Mouse (Mus musculus) midbrain, embryonic 12.5 days (tissue): ENCODE data around the gene Bfsp2. TPM values are rescaled to one million over a fixed set of nuclear protein-coding genes. Genes with fewer than 3 reads are reported as not detected.
A peak's percentile ranks its signal among the peaks of the same experiment; 100 is the strongest.
"Not testable (repeated sequence)": the region's sequence is repeated elsewhere in the genome, so short reads cannot be mapped to it uniquely, and the experiment has no call there.

Experiments
- ATAC-seq: fragments of 200-750 bp; cut with Nextera tagmentation; 2 replicates; pipeline ENCODE4 v1.8.0; 2017; ENCODE audit warnings: low read depth, moderate TSS enrichment, moderate library complexity; ENCODE audit not compliant: low FRiP score
- H3K27ac ChIP-seq: fragments of 300-500 bp; sonication (generic); replicated peaks from 2 replicates; pipeline ENCODE4 v1.5.1; 2016; ENCODE audit warnings: mild to moderate bottlenecking
- H3K27me3 ChIP-seq: fragments of 300-500 bp; sonication (generic); 2 replicates; pipeline ENCODE4 v1.6.1; 2016; ENCODE audit warnings: mild to moderate bottlenecking
- H3K36me3 ChIP-seq: fragments of 300-500 bp; sonication (generic); 2 replicates; pipeline ENCODE4 v1.6.1; 2016
- H3K4me1 ChIP-seq: fragments of 300-500 bp; sonication (generic); 2 replicates; pipeline ENCODE4 v1.6.1; 2016
- H3K4me2 ChIP-seq: fragments of 300-500 bp; sonication (generic); replicated peaks from 2 replicates; pipeline ENCODE4 v1.6.1; 2016; ENCODE audit warnings: mild to moderate bottlenecking, moderate library complexity
- H3K4me3 ChIP-seq: fragments of 300-500 bp; sonication (generic); 2 replicates; pipeline ENCODE4 v1.5.1; 2016; ENCODE audit warnings: mild to moderate bottlenecking
- H3K9ac ChIP-seq: fragments of 300-500 bp; sonication (generic); replicated peaks from 2 replicates; pipeline ENCODE4 v1.6.1; 2016; ENCODE audit warnings: mild to moderate bottlenecking, moderate library complexity
- H3K9me3 ChIP-seq: fragments of 300-500 bp; sonication (generic); 2 replicates; pipeline ENCODE4 v1.6.1; 2016; ENCODE audit warnings: mild to moderate bottlenecking
- WGBS: fragments of 180-500 bp; shearing (Covaris S2); methylation state at CpG from one replicate; pipeline ENCODE4 v1.1.7; 2016; 5-methylcytosine and 5-hydroxymethylcytosine counted together
- polyA plus RNA-seq: library from polyadenylated mRNA; unstranded; fragments of >200 nt; fragmentation: Nextera tagmentation; extraction: Ambion mirVana; gene quantifications from 2 replicates; pipeline ENCODE4 v1.2.1, GENCODE M21; 2016

The Bfsp2 gene
- polyA plus RNA-seq, 1 experiment from 2014 or later, result 5.5 TPM

DNA sequence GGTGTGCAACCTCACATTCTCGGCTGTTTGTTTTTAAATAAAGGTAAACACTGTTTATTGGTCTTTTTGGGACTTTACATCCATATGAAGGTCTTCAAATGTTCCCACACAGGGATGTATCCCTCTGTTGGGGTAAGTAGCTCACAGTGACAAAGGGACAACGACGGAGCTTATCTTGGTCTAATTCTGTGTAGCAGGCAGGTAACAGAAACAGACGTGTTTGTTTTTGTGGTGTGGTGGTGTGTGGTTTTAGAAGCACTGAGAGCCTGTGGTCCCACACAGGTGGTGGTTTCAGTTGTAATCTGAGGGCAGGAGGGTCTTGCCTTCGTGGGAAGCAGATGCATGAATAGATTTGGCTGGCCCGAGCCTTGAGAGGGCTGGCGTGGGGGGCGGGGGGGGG is 56.3 kb downstream of the Bfsp2 start:
- no peaks in the 10 kb centered on the region for H3K9me3 ChIP-seq
- H3K27me3 ChIP-seq, result no peaks in the 10 kb centered on the region
- 75% methylated on average over 8 of the region's 8 CpGs for WGBS
- ATAC-seq, result no peak
- H3K9ac ChIP-seq, result no peak overlapping the region
- H3K4me3 ChIP-seq, result no peak overlapping the region
- H3K27ac ChIP-seq, result no peak overlapping the region
- no peak overlapping the region for H3K4me2 ChIP-seq
- no peaks in the 10 kb centered on the region for H3K36me3 ChIP-seq
- H3K4me1 ChIP-seq, result peaks cover 25% of the 10 kb centered on the region

GRCm38 (mm10) chr9:103423384-103423783 is 56.8 kb downstream of the Bfsp2 start:
- 76% methylated on average over 7 of the region's 7 CpGs for WGBS
- H3K27ac ChIP-seq, result peak overlapping the region; percentile 22; the same call in 1 of the 2 replicates
- ATAC-seq, result no peak
- no peak overlapping the region for H3K4me2 ChIP-seq
- H3K4me1 ChIP-seq, result peaks cover 25% of the 10 kb centered on the region
- no peaks in the 10 kb centered on the region for H3K27me3 ChIP-seq
- no peaks in the 10 kb centered on the region for H3K36me3 ChIP-seq
- no peak overlapping the region for H3K9ac ChIP-seq
- no peak overlapping the region for H3K4me3 ChIP-seq
- no peaks in the 10 kb centered on the region for H3K9me3 ChIP-seq

DNA sequence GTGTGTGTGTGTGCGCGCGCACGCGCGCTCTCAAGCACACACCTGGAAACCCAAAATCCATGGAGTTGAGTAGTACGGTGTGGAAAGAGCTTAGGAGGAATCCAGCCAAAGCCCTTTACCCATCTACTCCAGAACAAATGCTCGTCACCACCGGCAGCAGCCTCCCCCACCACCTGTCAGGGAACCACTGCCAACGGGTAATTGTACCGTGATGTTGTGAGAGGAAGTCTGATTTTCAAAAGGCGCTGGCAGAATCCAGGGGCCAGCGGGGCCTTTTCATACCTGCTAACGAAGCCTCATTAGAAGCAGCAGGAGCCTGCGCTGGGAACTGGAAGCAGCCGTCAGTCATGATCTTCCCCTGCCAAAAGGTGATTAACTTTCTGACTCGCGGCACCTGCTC is 57.4 kb downstream of the Bfsp2 start:
- no peaks in the 10 kb centered on the region for H3K9me3 ChIP-seq
- no peaks in the 10 kb centered on the region for H3K27me3 ChIP-seq
- H3K4me3 ChIP-seq, result no peak overlapping the region
- ATAC-seq, result 0 out of 2 replicates have a peak, but pooled peaks have one; percentile 19
- peak overlapping the region; percentile 22; the same call in 1 of the 2 replicates for H3K27ac ChIP-seq
- no peak overlapping the region for H3K4me2 ChIP-seq
- H3K9ac ChIP-seq, result no peak overlapping the region
- no peaks in the 10 kb centered on the region for H3K36me3 ChIP-seq
- peaks cover 25% of the 10 kb centered on the region for H3K4me1 ChIP-seq
- WGBS, result 61% methylated on average over 18 of the region's 18 CpGs

GRCm38 (mm10) chr9:103420844-103421243 is 59.4 kb downstream of the Bfsp2 start:
- H3K4me2 ChIP-seq, result no peak overlapping the region
- no peaks in the 10 kb centered on the region for H3K36me3 ChIP-seq
- no peaks in the 10 kb centered on the region for H3K9me3 ChIP-seq
- no peak overlapping the region for H3K27ac ChIP-seq
- no peak for ATAC-seq
- H3K9ac ChIP-seq, result no peak overlapping the region
- no peak overlapping the region for H3K4me3 ChIP-seq
- H3K4me1 ChIP-seq, result peaks cover 25% of the 10 kb centered on the region
- WGBS, result 24% methylated on average over 3 of the region's 3 CpGs
- H3K27me3 ChIP-seq, result no peaks in the 10 kb centered on the region

DNA sequence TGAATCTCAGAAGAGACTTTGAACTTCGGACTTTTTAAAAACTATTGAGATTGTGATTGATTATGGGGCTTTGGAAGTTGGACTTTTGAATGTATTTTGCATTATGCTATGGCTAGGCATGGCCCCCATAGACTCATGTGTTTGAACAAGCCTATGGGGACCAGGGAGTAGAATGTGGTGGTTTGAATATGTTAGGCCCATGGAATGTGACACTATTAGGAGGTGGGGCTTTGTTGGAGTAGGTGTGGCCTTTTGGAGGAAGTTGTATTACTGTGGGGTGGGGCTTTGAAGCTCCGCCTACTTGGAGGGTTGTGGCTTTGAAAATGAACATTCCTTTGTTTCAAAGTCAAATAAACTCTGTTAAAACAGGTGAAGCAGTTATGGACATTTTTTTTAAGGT is 61.4 kb downstream of the Bfsp2 start:
- no peak overlapping the region for H3K9ac ChIP-seq
- WGBS, result 92% methylated on average over 2 of the region's 2 CpGs

GRCm38 (mm10) chr9:103418267-103418666 is 62.0 kb downstream of the Bfsp2 start:
- not testable (repeated sequence) for H3K4me3 ChIP-seq, H3K27ac ChIP-seq, H3K9me3 ChIP-seq, H3K9ac ChIP-seq, H3K4me2 ChIP-seq, H3K36me3 ChIP-seq, H3K27me3 ChIP-seq, ATAC-seq
- WGBS, result 89% methylated on average over 1 of the region's 1 CpGs
- peaks cover 33% of the 10 kb centered on the region for H3K4me1 ChIP-seq

More for the DNA sequence above, 61.4 kb downstream of the Bfsp2 start:
- Histone ChIP-seq H3K9me3 (no peaks in the 10 kb centered on the region), H3K4me2 (no peak overlapping the region), H3K4me3 (no peak overlapping the region), H3K4me1 (peaks cover 33% of the 10 kb centered on the region), H3K27ac (no peak overlapping the region), H3K36me3 (no peaks in the 10 kb centered on the region), H3K27me3 (no peaks in the 10 kb centered on the region)
- ATAC-seq, result no peak

GRCm38 (mm10) chr9:103413457-103413856 is 66.8 kb downstream of the Bfsp2 start:
- WGBS, result 41% methylated on average over 9 of the region's 9 CpGs
- H3K4me1 ChIP-seq, result peaks cover 16% of the 10 kb centered on the region
- no peak overlapping the region for H3K9ac ChIP-seq
- H3K36me3 ChIP-seq, result no peaks in the 10 kb centered on the region
- H3K27me3 ChIP-seq, result no peaks in the 10 kb centered on the region
- H3K9me3 ChIP-seq, result no peaks in the 10 kb centered on the region
- H3K27ac ChIP-seq, result no peak overlapping the region
- ATAC-seq, result no peak
- no peak overlapping the region for H3K4me2 ChIP-seq
- H3K4me3 ChIP-seq, result no peak overlapping the region

GRCm38 (mm10) chr9:103409119-103409518 is 71.1 kb downstream of the Bfsp2 start:
- Histone ChIP-seq H3K9me3 (no peaks in the 10 kb centered on the region), H3K9ac (no peak overlapping the region), H3K4me2 (no peak overlapping the region), H3K36me3 (no peaks in the 10 kb centered on the region), H3K4me1 (peaks cover 10% of the 10 kb centered on the region), H3K4me3 (no peak overlapping the region), H3K27me3 (no peaks in the 10 kb centered on the region), H3K27ac (no peak overlapping the region)
- 88% methylated on average over 2 of the region's 2 CpGs for WGBS
- ATAC-seq, result no peak

DNA sequence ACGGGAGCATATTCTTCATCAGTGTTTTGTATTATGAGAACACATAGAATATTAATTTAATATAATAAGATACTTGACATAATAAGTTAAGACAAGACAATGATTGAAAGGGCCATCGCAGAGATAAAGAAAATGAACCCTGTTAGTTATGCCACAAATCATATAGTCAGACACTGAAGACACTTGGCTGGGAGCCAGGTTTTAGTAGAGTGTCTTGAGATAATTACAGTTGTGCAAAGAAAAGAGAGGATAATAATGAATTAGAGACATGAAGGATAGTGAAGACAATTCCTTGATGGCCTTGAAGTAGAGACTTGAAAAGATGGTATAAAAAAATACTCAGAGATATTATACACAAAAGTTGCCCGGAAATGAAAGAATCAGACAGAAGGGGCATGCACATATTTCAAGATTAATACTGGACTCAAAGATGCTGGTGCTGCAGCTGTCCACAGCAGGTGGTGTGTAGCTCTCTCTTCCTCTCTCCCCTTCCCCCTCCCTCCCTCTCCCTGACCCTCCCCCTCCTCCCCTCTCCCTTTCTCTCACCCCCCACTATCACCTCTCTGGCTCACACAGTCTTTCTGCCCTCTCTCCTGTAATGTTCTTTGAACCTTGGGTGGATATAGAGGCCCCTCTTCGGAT is 72.0 kb downstream of the Bfsp2 start:
- no peak overlapping the region for H3K9ac ChIP-seq
- no peak overlapping the region for H3K27ac ChIP-seq
- H3K36me3 ChIP-seq, result no peaks in the 10 kb centered on the region
- H3K4me3 ChIP-seq, result no peak overlapping the region
- H3K27me3 ChIP-seq, result no peaks in the 10 kb centered on the region
- no peak overlapping the region for H3K4me2 ChIP-seq
- no peaks in the 10 kb centered on the region for H3K9me3 ChIP-seq
- peaks cover 1% of the 10 kb centered on the region; the same call in 1 of the 2 replicates for H3K4me1 ChIP-seq
- 67% methylated on average over 4 of the region's 4 CpGs for WGBS
- no peak for ATAC-seq

- H3K4me3 ChIP-seq, result no peak overlapping the region
- no peak for ATAC-seq
- H3K4me2 ChIP-seq, result no peak overlapping the region
- no peaks in the 10 kb centered on the region for H3K36me3 ChIP-seq
- H3K27me3 ChIP-seq, result no peaks in the 10 kb centered on the region
- no peak overlapping the region for H3K9ac ChIP-seq
- H3K4me1 ChIP-seq, result no peaks in the 10 kb centered on the region; the same call in 1 of the 2 replicates
- H3K9me3 ChIP-seq, result peaks cover 4% of the 10 kb centered on the region; the same call in 1 of the 2 replicates
- H3K27ac ChIP-seq, result no peak overlapping the region
- 78% methylated on average over 4 of the region's 4 CpGs for WGBS
These were observed 76.8 kb downstream of the Bfsp2 start for GRCm38 (mm10) chr9:103403331-103403973.

DNA sequence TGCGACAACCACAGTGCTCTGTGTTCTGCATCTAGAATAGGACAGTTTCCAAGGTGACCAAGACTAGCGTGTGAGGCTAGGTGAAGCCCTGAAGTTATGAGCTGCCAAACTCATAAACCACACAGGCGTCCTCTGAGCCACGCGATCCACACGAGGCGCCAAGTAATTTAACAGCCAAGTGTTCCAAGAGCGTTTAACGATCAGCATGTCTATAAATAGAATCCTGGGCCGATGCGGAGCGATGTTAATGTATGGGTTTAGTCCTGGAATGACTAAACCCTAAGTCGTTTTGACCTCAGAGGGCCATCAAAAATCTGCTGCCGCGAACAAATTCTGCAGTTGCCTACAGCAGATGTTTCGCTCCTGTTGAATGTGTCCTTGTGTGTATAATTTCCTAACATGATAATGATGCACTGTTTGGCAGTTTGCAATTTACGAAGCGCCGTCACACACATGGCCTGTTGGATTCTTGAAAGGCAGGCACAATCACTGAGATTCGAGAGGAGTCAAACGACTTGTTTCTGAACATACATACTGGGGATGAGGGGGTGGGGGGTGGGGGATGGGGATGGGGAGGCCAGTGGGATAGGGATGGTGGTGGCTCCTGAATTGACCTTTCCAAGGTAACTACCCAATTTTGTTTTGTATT is 81.6 kb downstream of the Bfsp2 start:
- Histone ChIP-seq H3K36me3 (no peaks in the 10 kb centered on the region), H3K9me3 (peaks cover 4% of the 10 kb centered on the region; the same call in 1 of the 2 replicates), H3K9ac (no peak overlapping the region), H3K4me2 (no peak overlapping the region), H3K27me3 (no peaks in the 10 kb centered on the region), H3K4me1 (no peaks in the 10 kb centered on the region), H3K4me3 (no peak overlapping the region), H3K27ac (no peak overlapping the region)
- no peak for ATAC-seq
- WGBS, result 84% methylated on average over 21 of the region's 21 CpGs

- ATAC-seq, result no peak
- H3K27ac ChIP-seq, result no peak overlapping the region
- H3K9me3 ChIP-seq, result no peaks in the 10 kb centered on the region
- no peaks in the 10 kb centered on the region for H3K4me1 ChIP-seq
- H3K9ac ChIP-seq, result no peak overlapping the region
- no peak overlapping the region for H3K4me3 ChIP-seq
- H3K36me3 ChIP-seq, result no peaks in the 10 kb centered on the region
- H3K4me2 ChIP-seq, result no peak overlapping the region
- 91% methylated on average over 11 of the region's 11 CpGs for WGBS
- no peaks in the 10 kb centered on the region for H3K27me3 ChIP-seq
These were observed 87.0 kb downstream of the Bfsp2 start for GRCm38 (mm10) chr9:103393256-103393655.
